8 mouse cellular contexts compared by ENCODE assay signal in the genomic region with DNA sequence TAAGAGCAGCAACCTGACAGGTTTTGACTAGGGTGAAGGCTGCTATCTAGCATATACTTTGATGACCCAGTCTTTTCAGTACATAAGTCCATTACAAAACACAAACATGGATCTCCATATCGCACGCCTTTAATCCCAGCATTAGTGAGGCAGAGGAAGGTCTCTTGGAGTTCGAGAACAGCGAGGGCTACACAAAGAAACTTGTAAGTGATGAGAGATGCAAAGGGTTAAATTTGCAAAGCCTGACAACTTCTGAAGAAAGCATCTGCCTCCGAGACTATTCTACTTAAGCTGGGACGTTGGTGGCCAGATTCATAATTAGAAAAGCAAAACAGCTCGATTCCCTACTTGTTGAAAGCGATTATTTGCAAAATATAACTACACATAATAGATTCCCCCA. TPM values are rescaled to one million over a fixed set of nuclear protein-coding genes. Genes with fewer than 3 reads are reported as not detected.
DNase-seq lines count a peak whose midpoint lies in the region; ATAC-seq lines count a peak whose summit lies in the region.

No protein-coding gene starts in this region.

- no peaks in the 10 kb centered on the region for H3K9me3 ChIP-seq in lung, embryonic 16.5 days (ENCODE audit: control insufficient read depth, low read length)
- H3K9me3 ChIP-seq in forebrain, embryonic 10.5 days, result no peaks in the 10 kb centered on the region
- no peaks in the 10 kb centered on the region for H3K9me3 ChIP-seq in liver, embryonic 11.5 days (ENCODE audit: control insufficient read depth, low read length)
- H3K9me3 ChIP-seq in stomach, embryonic 14.5 days (ENCODE audit: control insufficient read depth, low read depth, low read length), result no peaks in the 10 kb centered on the region

- peak; percentile 14; the same call in 1 of the 2 replicates for ATAC-seq in lung, embryonic 16.5 days (ENCODE audit: low read depth)
- ATAC-seq in liver, embryonic 11.5 days (replicated peaks; ENCODE audit: low FRiP score), result no peak; the same call in 1 of the 2 replicates
- peak; percentile 4; the same call in 1 of the 2 replicates for ATAC-seq in stomach, embryonic 14.5 days (ENCODE audit: insufficient number of reproducible peaks, insufficient read depth, low FRiP score, low read depth)

- WGBS in lung, embryonic 16.5 days, result 6% methylated on average over 8 of the region's 8 CpGs
- WGBS in forebrain, embryonic 10.5 days, result 4% methylated on average over 8 of the region's 8 CpGs
- WGBS in liver, embryonic 11.5 days, result 8% methylated on average over 8 of the region's 8 CpGs
- 5% methylated on average over 8 of the region's 8 CpGs for WGBS in stomach, embryonic 14.5 days

- no peaks in the 10 kb centered on the region for H3K27me3 ChIP-seq in lung, embryonic 16.5 days (ENCODE audit: control insufficient read depth, insufficient read depth, low read depth, low read length)
- no peaks in the 10 kb centered on the region for H3K27me3 ChIP-seq in forebrain, embryonic 10.5 days (ENCODE audit: poor library complexity, severe bottlenecking)
- no peaks in the 10 kb centered on the region for H3K27me3 ChIP-seq in liver, embryonic 11.5 days (replicated peaks; ENCODE audit: control insufficient read depth, insufficient read depth, low read length)
- H3K27me3 ChIP-seq in stomach, embryonic 14.5 days (ENCODE audit: control insufficient read depth, insufficient read depth, low read length), result no peaks in the 10 kb centered on the region

- H3K36me3 ChIP-seq in lung, embryonic 16.5 days (ENCODE audit: control insufficient read depth, insufficient read depth, low read length), result peaks cover 21% of the 10 kb centered on the region
- peaks cover 59% of the 10 kb centered on the region for H3K36me3 ChIP-seq in forebrain, embryonic 10.5 days (replicated peaks)
- H3K36me3 ChIP-seq in liver, embryonic 11.5 days (ENCODE audit: control insufficient read depth, insufficient read depth, low read length), result peaks cover 8% of the 10 kb centered on the region
- H3K36me3 ChIP-seq in stomach, embryonic 14.5 days (ENCODE audit: control insufficient read depth, insufficient read depth, low read length), result peaks cover 27% of the 10 kb centered on the region

- no peak for DNase-seq in lung, postnatal 36 days
- DNase-seq in forebrain, embryonic 10.5 days (ENCODE audit: extremely low spot score, low spot score), result peak; percentile 20
- DNase-seq in liver, embryonic 11.5 days (ENCODE audit: low spot score), result peak; percentile 51
- no peak for DNase-seq in Muller cell, postnatal 12 days (ENCODE audit: inconsistent ontology term)
- DNase-seq in right cerebral cortex, adult 2 months (ENCODE audit: low spot score in 2 of 2), result no peak
- no peak for DNase-seq in cerebellum, adult 11-12 months

- peaks cover 6% of the 10 kb centered on the region; the same call in 1 of the 2 replicates for H3K4me1 ChIP-seq in lung, embryonic 16.5 days (replicated peaks; ENCODE audit: control insufficient read depth, insufficient read depth, low read length)
- H3K4me1 ChIP-seq in forebrain, embryonic 10.5 days, result peaks cover 19% of the 10 kb centered on the region
- peaks cover 11% of the 10 kb centered on the region for H3K4me1 ChIP-seq in liver, embryonic 11.5 days (replicated peaks; ENCODE audit: control insufficient read depth, insufficient read depth, low read length)
- no peaks in the 10 kb centered on the region; the same call in 1 of the 2 replicates for H3K4me1 ChIP-seq in stomach, embryonic 14.5 days (ENCODE audit: control insufficient read depth, insufficient read depth, low read length)

- H3K9ac ChIP-seq in lung, embryonic 16.5 days (ENCODE audit: low read length), result peak overlapping the region; percentile 60
- H3K9ac ChIP-seq in liver, embryonic 11.5 days (ENCODE audit: low read depth, low read length), result peak overlapping the region; percentile 73
- H3K9ac ChIP-seq in stomach, embryonic 14.5 days (replicated peaks; ENCODE audit: low read depth, low read length), result peak overlapping the region; percentile 25; the same call in 1 of the 2 replicates

- peak overlapping the region; percentile 57 for H3K4me3 ChIP-seq in lung, embryonic 16.5 days (ENCODE audit: low read length)
- H3K4me3 ChIP-seq in forebrain, embryonic 10.5 days, result peak overlapping the region; percentile 79
- peak overlapping the region; percentile 56 for H3K4me3 ChIP-seq in liver, embryonic 11.5 days (ENCODE audit: low read depth, low read length)
- peak overlapping the region; percentile 63 for H3K4me3 ChIP-seq in stomach, embryonic 14.5 days (ENCODE audit: low read depth, low read length)

- peak overlapping the region; percentile 88 for H3K27ac ChIP-seq in lung, embryonic 16.5 days (ENCODE audit: low read length)
- H3K27ac ChIP-seq in forebrain, embryonic 10.5 days, result peak overlapping the region; percentile 91
- H3K27ac ChIP-seq in liver, embryonic 11.5 days (ENCODE audit: low read depth, low read length), result peak overlapping the region; percentile 85
- H3K27ac ChIP-seq in stomach, embryonic 14.5 days (ENCODE audit: low read length), result peak overlapping the region; percentile 81

- H3K4me2 ChIP-seq in lung, embryonic 16.5 days (ENCODE audit: low read depth, low read length), result peak overlapping the region; percentile 65
- H3K4me2 ChIP-seq in liver, embryonic 11.5 days, result peak overlapping the region; percentile 77
- H3K4me2 ChIP-seq in stomach, embryonic 14.5 days (replicated peaks; ENCODE audit: low read depth, low read length), result peak overlapping the region; percentile 64

RNA-seq across cellular contexts. Expression of gene Ing4, which starts 0.4 kb away (rescaled TPM):
- 141 and 142 TPM in 2 replicates for polyA plus RNA-seq in lung, embryonic 16.5 days (2015; fragmentation: Nextera tagmentation; extraction: Ambion mirVana)
- 117 and 121 TPM in 2 replicates for polyA plus RNA-seq in forebrain, embryonic 10.5 days (2016; fragmentation: Nextera tagmentation; extraction: Ambion mirVana)
- 60.0 and 63.8 TPM in 2 replicates for polyA plus RNA-seq in liver, embryonic 11.5 days (2014; fragmentation: Nextera tagmentation; extraction: Ambion mirVana)
- polyA plus RNA-seq in stomach, embryonic 14.5 days (2014; fragmentation: Nextera tagmentation; extraction: Ambion mirVana), result 118 and 119 TPM in 2 replicates

RNA-seq across cellular contexts. Expression of gene Acrbp, which starts 10.4 kb away (rescaled TPM):
- 12.9 and 16.4 TPM in 2 replicates for polyA plus RNA-seq in lung, embryonic 16.5 days (2015; fragmentation: Nextera tagmentation; extraction: Ambion mirVana)
- 12.8 and 12.9 TPM in 2 replicates for polyA plus RNA-seq in forebrain, embryonic 10.5 days (2016; fragmentation: Nextera tagmentation; extraction: Ambion mirVana)
- polyA plus RNA-seq in liver, embryonic 11.5 days (2014; fragmentation: Nextera tagmentation; extraction: Ambion mirVana), result 6.0 and 7.4 TPM in 2 replicates
- 15.8 and 18.6 TPM in 2 replicates for polyA plus RNA-seq in stomach, embryonic 14.5 days (2014; fragmentation: Nextera tagmentation; extraction: Ambion mirVana)

RNA-seq across cellular contexts. Expression of gene Lpar5, which starts 28.6 kb away (rescaled TPM):
- 0.45 and 0.49 TPM in 2 replicates for polyA plus RNA-seq in lung, embryonic 16.5 days (2015; fragmentation: Nextera tagmentation; extraction: Ambion mirVana)
- 0.22 and 0.30 TPM in 2 replicates for polyA plus RNA-seq in forebrain, embryonic 10.5 days (2016; fragmentation: Nextera tagmentation; extraction: Ambion mirVana)
- polyA plus RNA-seq in liver, embryonic 11.5 days (2014; fragmentation: Nextera tagmentation; extraction: Ambion mirVana), result 2.6 and 3.2 TPM in 2 replicates
- polyA plus RNA-seq in stomach, embryonic 14.5 days (2014; fragmentation: Nextera tagmentation; extraction: Ambion mirVana), result 1.2 and 2.1 TPM in 2 replicates

RNA-seq across cellular contexts. Expression of gene Zfp384, which starts 30.2 kb away (rescaled TPM):
- 14.0 and 14.3 TPM in 2 replicates for polyA plus RNA-seq in lung, embryonic 16.5 days (2015; fragmentation: Nextera tagmentation; extraction: Ambion mirVana)
- 8.2 and 12.1 TPM in 2 replicates for polyA plus RNA-seq in forebrain, embryonic 10.5 days (2016; fragmentation: Nextera tagmentation; extraction: Ambion mirVana)
- 7.6 and 7.9 TPM in 2 replicates for polyA plus RNA-seq in liver, embryonic 11.5 days (2014; fragmentation: Nextera tagmentation; extraction: Ambion mirVana)
- 15.1 and 15.7 TPM in 2 replicates for polyA plus RNA-seq in stomach, embryonic 14.5 days (2014; fragmentation: Nextera tagmentation; extraction: Ambion mirVana)

RNA-seq across cellular contexts. Expression of gene Pianp, which starts 42.6 kb away (rescaled TPM):
- polyA plus RNA-seq in lung, embryonic 16.5 days (2015; fragmentation: Nextera tagmentation; extraction: Ambion mirVana), result 0.68 and 0.88 TPM in 2 replicates
- 1.4 and 1.7 TPM in 2 replicates for polyA plus RNA-seq in forebrain, embryonic 10.5 days (2016; fragmentation: Nextera tagmentation; extraction: Ambion mirVana)
- polyA plus RNA-seq in liver, embryonic 11.5 days (2014; fragmentation: Nextera tagmentation; extraction: Ambion mirVana), result 0.30 and 0.40 TPM in 2 replicates
- polyA plus RNA-seq in stomach, embryonic 14.5 days (2014; fragmentation: Nextera tagmentation; extraction: Ambion mirVana), result 4.4 and 6.0 TPM in 2 replicates

Comparison
In these comparisons a context has a peak if more than half of its experiments do, and no peak if none do; other contexts are left out.
1. DNase-seq: peak in forebrain, embryonic 10.5 days (single experiment) and liver, embryonic 11.5 days (single experiment); none in lung, postnatal 36 days (single experiment), Muller cell, postnatal 12 days (single experiment), right cerebral cortex, adult 2 months (0 of 2) and cerebellum, adult 11-12 months (single experiment).
2. Peak in every context shown above with its lines, with median percentiles within 50 percentile points of each other: H3K27ac ChIP-seq, H3K4me2 ChIP-seq, H3K4me3 ChIP-seq and H3K9ac ChIP-seq.